Mouse (Mus musculus): ENCODE measurements around the gene Pcnx2. TPM values are rescaled to one million over a fixed set of nuclear protein-coding genes. Genes with fewer than 3 reads are reported as not detected.

The Pcnx2 gene
- polyA plus RNA-seq, 1 experiment from 2014 or later: 0.41 TPM

GRCm38 (mm10) chr8:125792816-125793455 is 105.2 kb downstream of the Pcnx2 start:
- 53% methylated on average over 9 of the region's 9 CpGs for WGBS
- Histone ChIP-seq H3K9me3 (replicated peaks; ENCODE audit: control insufficient read depth, low read length) (no peaks in the 10 kb centered on the region), H3K4me3 (replicated peaks; ENCODE audit: low read length) (no peak overlapping the region), H3K4me1 (ENCODE audit: control insufficient read depth, insufficient read depth, low read length) (no peaks in the 10 kb centered on the region), H3K27ac (ENCODE audit: low read length) (no peak overlapping the region), H3K36me3 (ENCODE audit: control insufficient read depth, insufficient read depth, low read length) (no peaks in the 10 kb centered on the region), H3K4me2 (ENCODE audit: low read depth, low read length) (no peak overlapping the region), H3K9ac (ENCODE audit: low read length) (no peak overlapping the region), H3K27me3 (ENCODE audit: control insufficient read depth, insufficient read depth, low read length) (no peaks in the 10 kb centered on the region)
- ATAC-seq (ENCODE audit: insufficient read depth, low FRiP score): no peak

GRCm38 (mm10) chr8:125786886-125787285 is 111.2 kb downstream of the Pcnx2 start:
- Histone ChIP-seq H3K27me3 (ENCODE audit: control insufficient read depth, insufficient read depth, low read length) (no peaks in the 10 kb centered on the region), H3K4me3 (replicated peaks; ENCODE audit: low read length) (no peak overlapping the region), H3K36me3 (ENCODE audit: control insufficient read depth, insufficient read depth, low read length) (no peaks in the 10 kb centered on the region), H3K4me2 (ENCODE audit: low read depth, low read length) (no peak overlapping the region), H3K27ac (ENCODE audit: low read length) (no peak overlapping the region), H3K4me1 (ENCODE audit: control insufficient read depth, insufficient read depth, low read length) (no peaks in the 10 kb centered on the region), H3K9ac (ENCODE audit: low read length) (no peak overlapping the region), H3K9me3 (replicated peaks; ENCODE audit: control insufficient read depth, low read length) (no peaks in the 10 kb centered on the region)
- ATAC-seq (ENCODE audit: insufficient read depth, low FRiP score): no peak
- WGBS: 53% methylated on average over 7 of the region's 7 CpGs

GRCm38 (mm10) chr8:125782161-125782560 is 116.0 kb downstream of the Pcnx2 start:
- 49% methylated on average over 3 of the region's 3 CpGs for WGBS
- Histone ChIP-seq H3K4me1 (ENCODE audit: control insufficient read depth, insufficient read depth, low read length) (0 out of 2 replicates have a peak, but pooled peaks cover 5% of the 10 kb centered on the region), H3K4me3 (replicated peaks; ENCODE audit: low read length) (no peak overlapping the region), H3K27me3 (ENCODE audit: control insufficient read depth, insufficient read depth, low read length) (no peaks in the 10 kb centered on the region), H3K27ac (ENCODE audit: low read length) (no peak overlapping the region), H3K9ac (ENCODE audit: low read length) (no peak overlapping the region), H3K9me3 (replicated peaks; ENCODE audit: control insufficient read depth, low read length) (no peaks in the 10 kb centered on the region), H3K4me2 (ENCODE audit: low read depth, low read length) (no peak overlapping the region), H3K36me3 (ENCODE audit: control insufficient read depth, insufficient read depth, low read length) (no peaks in the 10 kb centered on the region)
- no peak for ATAC-seq (ENCODE audit: insufficient read depth, low FRiP score)

- no peaks in the 10 kb centered on the region for H3K9me3 ChIP-seq (replicated peaks; ENCODE audit: control insufficient read depth, low read length)
- no peak overlapping the region for H3K4me3 ChIP-seq (replicated peaks; ENCODE audit: low read length)
- 43% methylated on average over 8 of the region's 8 CpGs for WGBS
- H3K27ac ChIP-seq (ENCODE audit: low read length): no peak overlapping the region
- H3K9ac ChIP-seq (ENCODE audit: low read length): no peak overlapping the region
- H3K36me3 ChIP-seq (ENCODE audit: control insufficient read depth, insufficient read depth, low read length): no peaks in the 10 kb centered on the region
- no peak overlapping the region for H3K4me2 ChIP-seq (ENCODE audit: low read depth, low read length)
- ATAC-seq (ENCODE audit: insufficient read depth, low FRiP score): no peak
- H3K4me1 ChIP-seq (ENCODE audit: control insufficient read depth, insufficient read depth, low read length): 0 out of 2 replicates have a peak, but pooled peaks cover 5% of the 10 kb centered on the region
- H3K27me3 ChIP-seq (ENCODE audit: control insufficient read depth, insufficient read depth, low read length): no peaks in the 10 kb centered on the region
These were observed 118.5 kb downstream of the Pcnx2 start for GRCm38 (mm10) chr8:125779656-125780055.

- 0 out of 2 replicates have a peak, but pooled peaks cover 5% of the 10 kb centered on the region for H3K4me1 ChIP-seq (ENCODE audit: control insufficient read depth, insufficient read depth, low read length)
- ATAC-seq (ENCODE audit: insufficient read depth, low FRiP score): no peak
- no peak overlapping the region for H3K27ac ChIP-seq (ENCODE audit: low read length)
- 92% methylated on average over 5 of the region's 5 CpGs for WGBS
- H3K9me3 ChIP-seq (replicated peaks; ENCODE audit: control insufficient read depth, low read length): no peaks in the 10 kb centered on the region
- H3K4me2 ChIP-seq (ENCODE audit: low read depth, low read length): no peak overlapping the region
- H3K27me3 ChIP-seq (ENCODE audit: control insufficient read depth, insufficient read depth, low read length): no peaks in the 10 kb centered on the region
- H3K4me3 ChIP-seq (replicated peaks; ENCODE audit: low read length): no peak overlapping the region
- no peaks in the 10 kb centered on the region for H3K36me3 ChIP-seq (ENCODE audit: control insufficient read depth, insufficient read depth, low read length)
- no peak overlapping the region for H3K9ac ChIP-seq (ENCODE audit: low read length)
These were observed 119.2 kb downstream of the Pcnx2 start for GRCm38 (mm10) chr8:125778919-125779318.

GRCm38 (mm10) chr8:125777478-125778164 is 120.5 kb downstream of the Pcnx2 start:
- Histone ChIP-seq H3K27me3 (ENCODE audit: control insufficient read depth, insufficient read depth, low read length) (no peaks in the 10 kb centered on the region), H3K36me3 (ENCODE audit: control insufficient read depth, insufficient read depth, low read length) (no peaks in the 10 kb centered on the region), H3K9me3 (replicated peaks; ENCODE audit: control insufficient read depth, low read length) (no peaks in the 10 kb centered on the region), H3K4me3 (replicated peaks; ENCODE audit: low read length) (no peak overlapping the region), H3K4me2 (ENCODE audit: low read depth, low read length) (no peak overlapping the region), H3K27ac (ENCODE audit: low read length) (peak overlapping the region; percentile 49; the same call in 1 of the 2 replicates), H3K9ac (ENCODE audit: low read length) (no peak overlapping the region), H3K4me1 (ENCODE audit: control insufficient read depth, insufficient read depth, low read length) (0 out of 2 replicates have a peak, but pooled peaks cover 5% of the 10 kb centered on the region)
- no peak for ATAC-seq (ENCODE audit: insufficient read depth, low FRiP score)
- WGBS: 48% methylated on average over 12 of the region's 12 CpGs

- no peaks in the 10 kb centered on the region for H3K9me3 ChIP-seq (replicated peaks; ENCODE audit: control insufficient read depth, low read length)
- no peaks in the 10 kb centered on the region for H3K36me3 ChIP-seq (ENCODE audit: control insufficient read depth, insufficient read depth, low read length)
- H3K4me2 ChIP-seq (ENCODE audit: low read depth, low read length): no peak overlapping the region
- peak overlapping the region; percentile 54; the same call in 1 of the 2 replicates for H3K27ac ChIP-seq (ENCODE audit: low read length)
- no peak overlapping the region for H3K9ac ChIP-seq (ENCODE audit: low read length)
- 39% methylated on average over 6 of the region's 6 CpGs for WGBS
- ATAC-seq (ENCODE audit: insufficient read depth, low FRiP score): peak; percentile 31; the same call in 1 of the 2 replicates
- no peak overlapping the region for H3K4me3 ChIP-seq (replicated peaks; ENCODE audit: low read length)
- 0 out of 2 replicates have a peak, but pooled peaks cover 5% of the 10 kb centered on the region for H3K4me1 ChIP-seq (ENCODE audit: control insufficient read depth, insufficient read depth, low read length)
- H3K27me3 ChIP-seq (ENCODE audit: control insufficient read depth, insufficient read depth, low read length): no peaks in the 10 kb centered on the region
These were observed 121.3 kb downstream of the Pcnx2 start for GRCm38 (mm10) chr8:125776800-125777199.

- Histone ChIP-seq H3K9ac (ENCODE audit: low read length) (no peak overlapping the region), H3K9me3 (replicated peaks; ENCODE audit: control insufficient read depth, low read length) (no peaks in the 10 kb centered on the region), H3K4me2 (ENCODE audit: low read depth, low read length) (no peak overlapping the region), H3K36me3 (ENCODE audit: control insufficient read depth, insufficient read depth, low read length) (no peaks in the 10 kb centered on the region), H3K4me3 (replicated peaks; ENCODE audit: low read length) (no peak overlapping the region), H3K4me1 (ENCODE audit: control insufficient read depth, insufficient read depth, low read length) (0 out of 2 replicates have a peak, but pooled peaks cover 5% of the 10 kb centered on the region), H3K27ac (ENCODE audit: low read length) (no peak overlapping the region), H3K27me3 (ENCODE audit: control insufficient read depth, insufficient read depth, low read length) (no peaks in the 10 kb centered on the region)
- 89% methylated on average over 3 of the region's 3 CpGs for WGBS
- no peak for ATAC-seq (ENCODE audit: insufficient read depth, low FRiP score)
These were observed 121.8 kb downstream of the Pcnx2 start for GRCm38 (mm10) chr8:125776314-125776713.

- H3K27ac ChIP-seq (ENCODE audit: low read length): no peak overlapping the region
- H3K4me2 ChIP-seq (ENCODE audit: low read depth, low read length): no peak overlapping the region
- no peak for ATAC-seq (ENCODE audit: insufficient read depth, low FRiP score)
- H3K9ac ChIP-seq (ENCODE audit: low read length): no peak overlapping the region
- no peaks in the 10 kb centered on the region for H3K36me3 ChIP-seq (ENCODE audit: control insufficient read depth, insufficient read depth, low read length)
- no peaks in the 10 kb centered on the region for H3K9me3 ChIP-seq (replicated peaks; ENCODE audit: control insufficient read depth, low read length)
- H3K4me3 ChIP-seq (replicated peaks; ENCODE audit: low read length): no peak overlapping the region
- H3K27me3 ChIP-seq (ENCODE audit: control insufficient read depth, insufficient read depth, low read length): no peaks in the 10 kb centered on the region
- WGBS: 55% methylated on average over 3 of the region's 3 CpGs
- 0 out of 2 replicates have a peak, but pooled peaks cover 5% of the 10 kb centered on the region for H3K4me1 ChIP-seq (ENCODE audit: control insufficient read depth, insufficient read depth, low read length)
These were observed 123.1 kb downstream of the Pcnx2 start for GRCm38 (mm10) chr8:125775031-125775430.
